23 mouse cellular contexts compared by ENCODE assay signal in genomic region chr5:36897999-36898398, GRCm38 (mm10). TPM values are rescaled to one million over a fixed set of nuclear protein-coding genes. Genes with fewer than 3 reads are reported as not detected.
DNase-seq lines count a peak whose midpoint lies in the region; ATAC-seq and TF ChIP-seq lines count a peak whose summit lies in the region.
"Had no signal": no experiment of that assay in that cellular context is flagged by ENCODE, and none has a peak within 500 bp of the region (broad histone marks: within the 10 kb centered on the region; RNA-seq: fewer than 3 reads in every experiment).

No protein-coding gene starts in this region.

- peak; percentile 36; the same call in 1 of the 2 replicates for ATAC-seq in forebrain, embryonic 13.5 days
- no peak for ATAC-seq in hindbrain, embryonic 15.5 days (ENCODE audit: low FRiP score, low read depth)
- ATAC-seq in hindbrain, embryonic 13.5 days (ENCODE audit: low FRiP score): no peak
- ATAC-seq: CD4-positive, CD25-positive, alpha-beta regulatory T cell, adult 4 months; forebrain, embryonic 16.5 days; intestine, postnatal 0 days had no signal

- no peak overlapping the region for H3K4me3 ChIP-seq in forebrain, embryonic 13.5 days
- H3K4me3 ChIP-seq in forebrain, embryonic 10.5 days: no peak overlapping the region
- H3K4me3 ChIP-seq in hindbrain, embryonic 15.5 days: no peak overlapping the region
- H3K4me3 ChIP-seq in hindbrain, embryonic 13.5 days: no peak overlapping the region
- H3K4me3 ChIP-seq in left cerebral cortex, adult 2 months: no peak overlapping the region
- H3K4me3 ChIP-seq: gastrocnemius, adult 2 months had no signal

- no peak for TF ChIP-seq CTCF in left cerebral cortex, adult 2 months (IDR thresholded peaks at IDR 0.05)

- intact Hi-C loops in left cerebral cortex, adult 2 months (cut with DNase I): no loop called here
- intact Hi-C loops in left cerebral cortex, postnatal 14 days (cut with DNase I): no loop called here

- H3K4me1 ChIP-seq in forebrain, embryonic 13.5 days: peaks cover 21% of the 10 kb centered on the region
- peaks cover 7% of the 10 kb centered on the region; the same call in 1 of the 2 replicates for H3K4me1 ChIP-seq in forebrain, embryonic 10.5 days
- H3K4me1 ChIP-seq in hindbrain, embryonic 15.5 days (replicated peaks): peaks cover 45% of the 10 kb centered on the region
- peaks cover 50% of the 10 kb centered on the region for H3K4me1 ChIP-seq in hindbrain, embryonic 13.5 days (replicated peaks)

- H3K27me3 ChIP-seq in forebrain, embryonic 13.5 days: no peaks in the 10 kb centered on the region
- H3K27me3 ChIP-seq in forebrain, embryonic 10.5 days (ENCODE audit: poor library complexity, severe bottlenecking): no peaks in the 10 kb centered on the region
- H3K27me3 ChIP-seq in hindbrain, embryonic 15.5 days: no peaks in the 10 kb centered on the region
- peaks cover 4% of the 10 kb centered on the region for H3K27me3 ChIP-seq in hindbrain, embryonic 13.5 days

- no peak overlapping the region for H3K27ac ChIP-seq in forebrain, embryonic 13.5 days
- H3K27ac ChIP-seq in forebrain, embryonic 10.5 days: no peak overlapping the region
- H3K27ac ChIP-seq in hindbrain, embryonic 15.5 days (replicated peaks): peak overlapping the region; percentile 37; the same call in 1 of the 2 replicates
- no peak overlapping the region for H3K27ac ChIP-seq in hindbrain, embryonic 13.5 days
- H3K27ac ChIP-seq in left cerebral cortex, adult 2 months: peak overlapping the region; percentile 66
- H3K27ac ChIP-seq: gastrocnemius, adult 2 months had no signal

- no peak for DNase-seq in forebrain, embryonic 10.5 days (ENCODE audit: extremely low spot score, low spot score)
- DNase-seq in left cerebral cortex, adult 2 months (ENCODE audit: extremely low spot score in 1 of 2, low spot score in 2 of 2): no peak
- no peak for DNase-seq in left cerebral cortex, postnatal 14 days (ENCODE audit: low spot score in 2 of 2)
- DNase-seq in liver: no peak
- DNase-seq: adrenal gland, adult 2 months; adrenal gland, postnatal 14 days; cerebellum, adult 9-11 months; gastrocnemius, adult 2 months; gastrocnemius, postnatal 14 days; heart, adult 11 months; kidney, adult 2 months had no signal

- H3K9me3 ChIP-seq in forebrain, embryonic 13.5 days (replicated peaks): no peaks in the 10 kb centered on the region
- no peaks in the 10 kb centered on the region for H3K9me3 ChIP-seq in forebrain, embryonic 10.5 days
- no peaks in the 10 kb centered on the region for H3K9me3 ChIP-seq in hindbrain, embryonic 15.5 days
- no peaks in the 10 kb centered on the region for H3K9me3 ChIP-seq in hindbrain, embryonic 13.5 days

- 73% methylated on average over 8 of the region's 8 CpGs for WGBS in forebrain, embryonic 13.5 days
- WGBS in forebrain, embryonic 10.5 days: 90% methylated on average over 8 of the region's 8 CpGs
- 72% methylated on average over 8 of the region's 8 CpGs for WGBS in hindbrain, embryonic 15.5 days
- 83% methylated on average over 8 of the region's 8 CpGs for WGBS in hindbrain, embryonic 13.5 days

- no peak overlapping the region for H3K4me2 ChIP-seq in forebrain, embryonic 13.5 days
- H3K4me2 ChIP-seq in hindbrain, embryonic 15.5 days: no peak overlapping the region
- H3K4me2 ChIP-seq in hindbrain, embryonic 13.5 days: no peak overlapping the region
- H3K4me2 ChIP-seq: heart, embryonic 11.5 days had no signal

- H3K9ac ChIP-seq in forebrain, embryonic 13.5 days: no peak overlapping the region
- H3K9ac ChIP-seq in hindbrain, embryonic 15.5 days: no peak overlapping the region
- H3K9ac ChIP-seq in hindbrain, embryonic 13.5 days: no peak overlapping the region

- no peaks in the 10 kb centered on the region for H3K36me3 ChIP-seq in forebrain, embryonic 13.5 days (ENCODE audit: poor library complexity, severe bottlenecking)
- H3K36me3 ChIP-seq in forebrain, embryonic 10.5 days (replicated peaks): no peaks in the 10 kb centered on the region
- H3K36me3 ChIP-seq in hindbrain, embryonic 15.5 days: no peaks in the 10 kb centered on the region
- no peaks in the 10 kb centered on the region for H3K36me3 ChIP-seq in hindbrain, embryonic 13.5 days

RNA-seq across cellular contexts. Expression of gene Ppp2r2c, which starts 29.7 kb away (rescaled TPM):
- 8.8 and 9.0 TPM in 2 replicates for polyA plus RNA-seq in forebrain, embryonic 13.5 days (2015; fragmentation: Nextera tagmentation; extraction: Ambion mirVana)
- 0.68 and 0.78 TPM in 2 replicates for polyA plus RNA-seq in forebrain, embryonic 10.5 days (2016; fragmentation: Nextera tagmentation; extraction: Ambion mirVana)
- 63.0 and 72.5 TPM in 2 replicates for polyA plus RNA-seq in hindbrain, embryonic 15.5 days (2015; fragmentation: Nextera tagmentation; extraction: Ambion mirVana)
- polyA plus RNA-seq in hindbrain, embryonic 13.5 days (2015; fragmentation: Nextera tagmentation; extraction: Ambion mirVana): 24.6 and 26.7 TPM in 2 replicates
- 100 to 1,000 TPM; 448 to 462 TPM for total RNA-seq in left cerebral cortex, adult 2 months (2021)
- total RNA-seq in left cerebral cortex, postnatal 14 days (2021): 100 to 1,000 TPM; 455 to 479 TPM
- total RNA-seq: hematopoietic stem cell, adult 5-6 weeks; MEL had no signal
- polyA plus RNA-seq: C2C12; CD4-positive, CD25-positive, alpha-beta regulatory T cell, adult 4 months; heart, embryonic 14.5 days; heart, postnatal 0 days had no signal

Comparison
In these comparisons a context has a peak if more than half of its experiments do, and no peak if none do; other contexts are left out.
1. H3K27ac ChIP-seq: peak in hindbrain, embryonic 15.5 days (single experiment) and left cerebral cortex, adult 2 months (single experiment); none in forebrain, embryonic 13.5 days (single experiment), forebrain, embryonic 10.5 days (single experiment) and hindbrain, embryonic 13.5 days (single experiment).